Mouse (Mus musculus): ENCODE data around the gene Alkbh4. TPM values are rescaled to one million over a fixed set of nuclear protein-coding genes. Genes with fewer than 3 reads are reported as not detected.

The Alkbh4 gene
- total and polyA plus RNA-seq, 2 experiments, result 3.0 to 9.3 TPM

GRCm38 (mm10) chr5:136139393-136139792 is 3.4 kb downstream of the Alkbh4 start:
- Histone ChIP-seq H3K27me3 (ENCODE audit: control insufficient read depth, insufficient read depth, low read length) (no peaks in the 10 kb centered on the region), H3K4me1 (ENCODE audit: control insufficient read depth, insufficient read depth, low read length) (peaks cover 6% of the 10 kb centered on the region; the same call in 1 of the 2 replicates), H3K79me2 (ENCODE audit: control insufficient read depth, insufficient read depth, low read length) (no peaks in the 10 kb centered on the region), H3K27ac (replicated peaks; ENCODE audit: insufficient read depth, low read depth, low read length) (no peak overlapping the region), H3K4me3 (ENCODE audit: insufficient read depth, low read depth, low read length) (no peak overlapping the region), H3K9ac (ENCODE audit: low read depth, low read length) (no peak overlapping the region), H3K36me3 (ENCODE audit: control insufficient read depth, insufficient read depth, low read length) (peaks cover 5% of the 10 kb centered on the region; the same call in 1 of the 2 replicates)
- WGBS, result 91% methylated on average over 13 of the region's 13 CpGs
- TF ChIP-seq CTCF (IDR thresholded peaks at IDR 0.05; ENCODE audit: low read depth, low read length) (no peak), POLR2A (IDR thresholded peaks at IDR 0.05; ENCODE audit: extremely low read depth, insufficient read depth, low read length) (no peak)
- no peak for DNase-seq (ENCODE audit: extremely low read depth, low read depth, low spot score)

- TF ChIP-seq POLR2A (IDR thresholded peaks at IDR 0.05; ENCODE audit: extremely low read depth, insufficient read depth, low read length) (no peak), CTCF (IDR thresholded peaks at IDR 0.05; ENCODE audit: low read depth, low read length) (no peak)
- WGBS, result 88% methylated on average over 10 of the region's 10 CpGs
- no peak overlapping the region for H3K27ac ChIP-seq (replicated peaks; ENCODE audit: insufficient read depth, low read depth, low read length)
These were observed 4.1 kb downstream of the Alkbh4 start for GRCm38 (mm10) chr5:136140057-136140482.

GRCm38 (mm10) chr5:136142746-136143145 is 6.8 kb downstream of the Alkbh4 start:
- no peak overlapping the region for H3K9ac ChIP-seq (ENCODE audit: low read depth, low read length)
- TF ChIP-seq POLR2A (IDR thresholded peaks at IDR 0.05; ENCODE audit: extremely low read depth, insufficient read depth, low read length), result no peak
- peak; percentile 20; the same call in 1 of the 2 replicates for TF ChIP-seq CTCF (IDR thresholded peaks at IDR 0.05; ENCODE audit: low read depth, low read length)
- no peaks in the 10 kb centered on the region for H3K4me1 ChIP-seq (ENCODE audit: control insufficient read depth, insufficient read depth, low read length)
- WGBS, result 86% methylated on average over 5 of the region's 5 CpGs
- no peak overlapping the region for H3K4me3 ChIP-seq (ENCODE audit: insufficient read depth, low read depth, low read length)
- H3K27ac ChIP-seq (replicated peaks; ENCODE audit: insufficient read depth, low read depth, low read length), result no peak overlapping the region
- DNase-seq (ENCODE audit: extremely low read depth, low read depth, low spot score), result no peak
- H3K27me3 ChIP-seq (ENCODE audit: control insufficient read depth, insufficient read depth, low read length), result no peaks in the 10 kb centered on the region
- peaks cover 5% of the 10 kb centered on the region; the same call in 1 of the 2 replicates for H3K36me3 ChIP-seq (ENCODE audit: control insufficient read depth, insufficient read depth, low read length)
- no peaks in the 10 kb centered on the region for H3K79me2 ChIP-seq (ENCODE audit: control insufficient read depth, insufficient read depth, low read length)

More at GRCm38 (mm10) chr5:136140057-136140482, 4.1 kb downstream of the Alkbh4 start:
- Histone ChIP-seq H3K4me1 (ENCODE audit: control insufficient read depth, insufficient read depth, low read length) (peaks cover 3% of the 10 kb centered on the region; the same call in 1 of the 2 replicates), H3K79me2 (ENCODE audit: control insufficient read depth, insufficient read depth, low read length) (no peaks in the 10 kb centered on the region), H3K4me3 (ENCODE audit: insufficient read depth, low read depth, low read length) (no peak overlapping the region), H3K27me3 (ENCODE audit: control insufficient read depth, insufficient read depth, low read length) (no peaks in the 10 kb centered on the region), H3K9ac (ENCODE audit: low read depth, low read length) (no peak overlapping the region), H3K36me3 (ENCODE audit: control insufficient read depth, insufficient read depth, low read length) (peaks cover 5% of the 10 kb centered on the region; the same call in 1 of the 2 replicates)
- DNase-seq (ENCODE audit: extremely low read depth, low read depth, low spot score), result peak; percentile 23

GRCm38 (mm10) chr5:136143161-136143755 is 7.3 kb downstream of the Alkbh4 start:
- no peak for DNase-seq (ENCODE audit: extremely low read depth, low read depth, low spot score)
- no peak overlapping the region for H3K4me3 ChIP-seq (ENCODE audit: insufficient read depth, low read depth, low read length)
- no peaks in the 10 kb centered on the region for H3K4me1 ChIP-seq (ENCODE audit: control insufficient read depth, insufficient read depth, low read length)
- H3K27ac ChIP-seq (replicated peaks; ENCODE audit: insufficient read depth, low read depth, low read length), result no peak overlapping the region
- TF ChIP-seq POLR2A (IDR thresholded peaks at IDR 0.05; ENCODE audit: extremely low read depth, insufficient read depth, low read length) (no peak), CTCF (IDR thresholded peaks at IDR 0.05; ENCODE audit: low read depth, low read length) (peak; percentile 50; the same call in 1 of the 2 replicates)
- H3K36me3 ChIP-seq (ENCODE audit: control insufficient read depth, insufficient read depth, low read length), result peaks cover 5% of the 10 kb centered on the region; the same call in 1 of the 2 replicates
- no peaks in the 10 kb centered on the region for H3K79me2 ChIP-seq (ENCODE audit: control insufficient read depth, insufficient read depth, low read length)
- no peaks in the 10 kb centered on the region for H3K27me3 ChIP-seq (ENCODE audit: control insufficient read depth, insufficient read depth, low read length)
- no peak overlapping the region for H3K9ac ChIP-seq (ENCODE audit: low read depth, low read length)
- 92% methylated on average over 6 of the region's 6 CpGs for whole genome bisulfite sequencing

GRCm38 (mm10) chr5:136144606-136145430 is 8.9 kb downstream of the Alkbh4 start:
- Histone ChIP-seq H3K79me2 (ENCODE audit: control insufficient read depth, insufficient read depth, low read length) (no peaks in the 10 kb centered on the region), H3K27me3 (ENCODE audit: control insufficient read depth, insufficient read depth, low read length) (no peaks in the 10 kb centered on the region), H3K4me1 (ENCODE audit: control insufficient read depth, insufficient read depth, low read length) (no peaks in the 10 kb centered on the region), H3K36me3 (ENCODE audit: control insufficient read depth, insufficient read depth, low read length) (peaks cover 5% of the 10 kb centered on the region; the same call in 1 of the 2 replicates), H3K27ac (replicated peaks; ENCODE audit: insufficient read depth, low read depth, low read length) (no peak overlapping the region), H3K4me3 (ENCODE audit: insufficient read depth, low read depth, low read length) (no peak overlapping the region), H3K9ac (ENCODE audit: low read depth, low read length) (no peak overlapping the region)
- WGBS, result 68% methylated on average over 12 of the region's 12 CpGs
- TF ChIP-seq POLR2A (IDR thresholded peaks at IDR 0.05; ENCODE audit: extremely low read depth, insufficient read depth, low read length) (no peak), CTCF (IDR thresholded peaks at IDR 0.05; ENCODE audit: low read depth, low read length) (no peak)
- no peak for DNase-seq (ENCODE audit: extremely low read depth, low read depth, low spot score)
